Mouse (Mus musculus): ENCODE data around the gene Strap. TPM values are rescaled to one million over a fixed set of nuclear protein-coding genes. Genes with fewer than 3 reads are reported as not detected.
"Not testable (repeated sequence)": the region's sequence is repeated elsewhere in the genome, so short reads cannot be mapped to it uniquely, and the experiment has no call there.

The Strap gene
- total and polyA plus RNA-seq, 2 experiments from 2014 or later: 60.1 to 96.5 TPM

DNA sequence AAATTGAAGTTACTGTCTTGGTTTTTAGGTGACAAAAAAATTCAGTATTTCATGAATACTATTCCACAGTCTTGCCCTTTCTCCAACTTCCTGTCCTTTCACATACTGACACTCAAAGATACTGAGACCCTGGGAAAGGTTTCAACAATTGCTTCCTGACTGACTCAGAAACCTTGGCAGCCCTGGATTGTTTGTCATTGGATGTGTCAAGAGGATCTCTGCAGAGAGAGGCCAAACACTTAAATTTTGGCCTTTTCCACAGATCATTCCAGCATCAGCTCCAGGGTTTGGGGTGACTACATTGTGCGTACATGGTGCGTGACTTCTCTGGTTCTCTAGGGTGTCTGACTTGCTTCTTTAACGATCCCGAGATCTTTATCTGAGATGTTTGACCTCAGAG is 32.0 kb upstream of the Strap start:
- no peaks in the 10 kb centered on the region for H3K27me3 ChIP-seq (ENCODE audit: control insufficient read depth, insufficient read depth, low read length)
- TF ChIP-seq EP300 (IDR thresholded peaks at IDR 0.05; ENCODE audit: low read depth) (no peak), CTCF (IDR thresholded peaks at IDR 0.05; ENCODE audit: low read depth) (no peak)
- no peak overlapping the region for H3K9ac ChIP-seq (replicated peaks; ENCODE audit: low read depth, low read length)
- H3K4me1 ChIP-seq (ENCODE audit: control insufficient read depth, insufficient read depth): peaks cover 18% of the 10 kb centered on the region
- DNase-seq (ENCODE audit: low spot score) (peak; percentile 57), ATAC-seq (ENCODE audit: insufficient read depth, low read depth) (no peak)
- H3K9me3 ChIP-seq (replicated peaks; ENCODE audit: control insufficient read depth, low read length): no peaks in the 10 kb centered on the region
- H3K36me3 ChIP-seq (replicated peaks; ENCODE audit: control insufficient read depth, insufficient read depth, low read length): no peaks in the 10 kb centered on the region
- H3K4me3 ChIP-seq (ENCODE audit: low read depth, low read length): no peak overlapping the region
- H3K27ac ChIP-seq (ENCODE audit: low read depth): peak overlapping the region; percentile 77
- H3K4me2 ChIP-seq (ENCODE audit: low read depth, low read length): no peak overlapping the region
- WGBS: 57% methylated on average over 4 of the region's 4 CpGs

DNA sequence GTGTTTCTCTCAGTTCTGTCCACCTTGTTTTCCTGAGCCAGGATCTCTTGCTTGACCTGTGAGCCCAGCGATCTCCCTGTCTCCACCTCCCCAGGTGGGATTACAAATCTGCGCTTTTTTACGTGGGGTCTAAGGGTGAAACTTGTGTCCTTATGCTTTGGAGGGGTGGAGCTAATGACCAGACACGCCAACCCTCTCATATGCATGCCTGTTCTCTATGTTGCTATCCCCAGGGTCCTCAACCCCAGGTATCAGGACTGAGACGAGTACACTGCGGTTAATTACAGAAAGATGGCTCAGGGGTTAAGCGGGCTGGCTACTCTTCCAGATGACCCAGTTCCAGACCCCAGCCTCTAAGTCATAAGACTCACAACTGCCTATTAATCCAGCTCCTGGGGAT is 31.4 kb upstream of the Strap start:
- Histone ChIP-seq H3K4me2 (ENCODE audit: low read depth, low read length) (no peak overlapping the region), H3K27ac (ENCODE audit: low read depth) (peak overlapping the region; percentile 77), H3K36me3 (replicated peaks; ENCODE audit: control insufficient read depth, insufficient read depth, low read length) (no peaks in the 10 kb centered on the region), H3K4me3 (ENCODE audit: low read depth, low read length) (no peak overlapping the region), H3K27me3 (ENCODE audit: control insufficient read depth, insufficient read depth, low read length) (no peaks in the 10 kb centered on the region), H3K4me1 (ENCODE audit: control insufficient read depth, insufficient read depth) (peaks cover 18% of the 10 kb centered on the region), H3K9ac (replicated peaks; ENCODE audit: low read depth, low read length) (no peak overlapping the region), H3K9me3 (replicated peaks; ENCODE audit: control insufficient read depth, low read length) (no peaks in the 10 kb centered on the region)
- ATAC-seq (ENCODE audit: insufficient read depth, low read depth): no peak
- TF ChIP-seq CTCF (IDR thresholded peaks at IDR 0.05; ENCODE audit: low read depth) (no peak), EP300 (IDR thresholded peaks at IDR 0.05; ENCODE audit: low read depth) (no peak)
- no peak for DNase-seq (ENCODE audit: low spot score)
- 84% methylated on average over 7 of the region's 7 CpGs for WGBS

DNA sequence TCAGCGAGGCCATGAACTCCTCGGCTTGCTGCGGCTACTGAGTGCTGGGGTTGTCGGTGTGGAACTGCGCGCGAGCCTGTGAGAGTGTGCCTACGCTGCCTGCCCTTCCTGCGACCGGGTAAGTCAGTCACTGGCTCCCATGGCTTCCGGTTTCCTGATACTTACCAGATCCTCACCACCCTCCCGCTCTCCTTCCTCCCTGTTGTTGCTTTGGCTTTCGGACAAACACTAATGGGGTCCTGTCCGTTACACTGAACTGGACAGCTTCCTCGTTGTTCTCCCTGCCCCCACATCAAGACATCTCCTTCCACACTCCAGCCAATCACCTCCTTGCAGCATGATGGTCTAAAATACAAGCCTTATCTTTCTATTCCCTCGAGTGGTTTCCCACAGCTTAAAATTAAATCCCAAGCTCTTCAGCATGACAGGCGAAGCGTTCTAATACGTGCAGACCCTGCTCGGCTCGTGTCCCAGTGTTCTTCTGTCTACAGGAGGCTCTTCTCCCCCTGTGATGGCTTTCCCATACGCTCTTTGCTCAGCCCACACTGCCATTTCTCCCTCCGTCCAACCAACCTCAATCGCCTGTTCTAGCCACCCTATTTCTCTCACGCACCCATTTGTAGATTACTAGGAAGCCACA is 30.5 kb upstream of the Strap start:
- H3K4me3 ChIP-seq (ENCODE audit: low read depth, low read length): no peak overlapping the region
- H3K36me3 ChIP-seq (replicated peaks; ENCODE audit: control insufficient read depth, insufficient read depth, low read length): no peaks in the 10 kb centered on the region
- H3K9ac ChIP-seq (replicated peaks; ENCODE audit: low read depth, low read length): no peak overlapping the region
- peak; percentile 69 for DNase-seq (ENCODE audit: low spot score)
- H3K27me3 ChIP-seq (ENCODE audit: control insufficient read depth, insufficient read depth, low read length): no peaks in the 10 kb centered on the region
- TF ChIP-seq CTCF (IDR thresholded peaks at IDR 0.05; ENCODE audit: low read depth) (no peak), EP300 (IDR thresholded peaks at IDR 0.05; ENCODE audit: low read depth) (no peak)
- H3K27ac ChIP-seq (ENCODE audit: low read depth): peak overlapping the region; percentile 77
- no peaks in the 10 kb centered on the region for H3K9me3 ChIP-seq (replicated peaks; ENCODE audit: control insufficient read depth, low read length)
- H3K4me1 ChIP-seq (ENCODE audit: control insufficient read depth, insufficient read depth): peaks cover 18% of the 10 kb centered on the region
- WGBS: 33% methylated on average over 25 of the region's 25 CpGs
- peak; percentile 86 for ATAC-seq (ENCODE audit: insufficient read depth, low read depth)
- peak overlapping the region; percentile 26 for H3K4me2 ChIP-seq (ENCODE audit: low read depth, low read length)

DNA sequence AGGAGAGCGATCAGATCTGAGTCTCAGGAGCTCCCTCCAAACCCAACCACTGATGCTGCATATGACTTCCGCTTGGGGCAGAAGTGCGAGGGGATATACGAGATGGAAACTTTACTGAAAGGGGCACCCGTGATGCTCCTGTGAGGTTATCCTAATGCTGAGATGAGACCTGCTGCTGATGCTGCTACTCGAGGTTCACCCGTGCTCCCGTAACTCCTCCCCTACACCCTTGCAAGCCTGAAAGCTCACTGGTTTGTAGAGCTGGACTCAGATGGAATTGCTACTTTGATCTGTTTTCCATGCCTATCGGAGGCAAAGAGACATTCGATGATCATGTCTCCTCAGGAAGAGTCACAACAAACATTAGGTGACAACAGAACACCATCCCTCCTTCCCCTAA is 28.7 kb upstream of the Strap start:
- peaks cover 18% of the 10 kb centered on the region for H3K4me1 ChIP-seq (ENCODE audit: control insufficient read depth, insufficient read depth)
- ATAC-seq (ENCODE audit: insufficient read depth, low read depth): no peak
- no peak overlapping the region for H3K9ac ChIP-seq (replicated peaks; ENCODE audit: low read depth, low read length)
- H3K36me3 ChIP-seq (replicated peaks; ENCODE audit: control insufficient read depth, insufficient read depth, low read length): no peaks in the 10 kb centered on the region
- no peak for DNase-seq (ENCODE audit: low spot score)
- TF ChIP-seq CTCF (IDR thresholded peaks at IDR 0.05; ENCODE audit: low read depth) (no peak), EP300 (IDR thresholded peaks at IDR 0.05; ENCODE audit: low read depth) (no peak)
- WGBS: 86% methylated on average over 10 of the region's 10 CpGs
- no peaks in the 10 kb centered on the region for H3K27me3 ChIP-seq (ENCODE audit: control insufficient read depth, insufficient read depth, low read length)
- no peak overlapping the region for H3K4me2 ChIP-seq (ENCODE audit: low read depth, low read length)
- no peaks in the 10 kb centered on the region for H3K9me3 ChIP-seq (replicated peaks; ENCODE audit: control insufficient read depth, low read length)
- H3K4me3 ChIP-seq (ENCODE audit: low read depth, low read length): no peak overlapping the region
- no peak overlapping the region for H3K27ac ChIP-seq (ENCODE audit: low read depth)

DNA sequence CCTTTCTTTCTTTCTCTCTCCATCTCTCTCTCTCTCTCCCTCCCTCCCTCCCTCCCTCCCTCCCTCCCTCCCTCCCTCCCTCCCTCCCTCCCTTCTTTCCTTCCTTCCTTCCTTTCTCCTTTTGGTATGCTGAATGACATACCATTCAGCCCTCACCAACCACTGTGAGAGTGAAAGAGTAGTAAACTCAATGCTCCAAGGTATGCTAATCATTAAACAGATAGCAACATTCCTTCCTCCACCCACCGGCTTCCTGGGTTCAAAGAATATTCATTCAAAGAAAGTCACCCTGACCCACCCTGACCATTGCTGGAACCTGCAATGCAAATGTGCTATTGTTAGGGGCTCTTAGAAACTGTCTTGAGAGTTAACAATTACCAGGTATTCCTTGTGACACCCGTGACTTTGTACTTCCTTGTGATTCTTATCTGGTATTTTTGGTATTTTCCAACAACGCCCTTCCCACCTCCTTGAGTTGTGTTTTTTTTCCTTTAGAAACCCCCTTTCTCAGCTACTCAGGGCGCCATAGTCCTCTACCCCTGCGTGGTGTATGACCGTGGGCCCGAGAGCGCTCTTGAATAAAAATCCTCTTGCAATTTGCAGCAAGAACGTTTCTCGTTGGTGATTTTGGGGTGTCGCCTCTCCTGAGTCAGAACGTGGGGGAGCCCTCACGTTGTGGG is 26.0 kb upstream of the Strap start:
- H3K36me3 ChIP-seq (replicated peaks; ENCODE audit: control insufficient read depth, insufficient read depth, low read length); H3K27ac ChIP-seq (ENCODE audit: low read depth); H3K9ac ChIP-seq (replicated peaks; ENCODE audit: low read depth, low read length); H3K27me3 ChIP-seq (ENCODE audit: control insufficient read depth, insufficient read depth, low read length); H3K4me2 ChIP-seq (ENCODE audit: low read depth, low read length); H3K9me3 ChIP-seq (replicated peaks; ENCODE audit: control insufficient read depth, low read length); H3K4me1 ChIP-seq (ENCODE audit: control insufficient read depth, insufficient read depth); H3K4me3 ChIP-seq (ENCODE audit: low read depth, low read length); ATAC-seq (ENCODE audit: insufficient read depth, low read depth); DNase-seq (ENCODE audit: low spot score): not testable (repeated sequence)
- WGBS: 85% methylated on average over 13 of the region's 13 CpGs
